ENCODE assay signal across 8 mouse cellular contexts in the genomic region with DNA sequence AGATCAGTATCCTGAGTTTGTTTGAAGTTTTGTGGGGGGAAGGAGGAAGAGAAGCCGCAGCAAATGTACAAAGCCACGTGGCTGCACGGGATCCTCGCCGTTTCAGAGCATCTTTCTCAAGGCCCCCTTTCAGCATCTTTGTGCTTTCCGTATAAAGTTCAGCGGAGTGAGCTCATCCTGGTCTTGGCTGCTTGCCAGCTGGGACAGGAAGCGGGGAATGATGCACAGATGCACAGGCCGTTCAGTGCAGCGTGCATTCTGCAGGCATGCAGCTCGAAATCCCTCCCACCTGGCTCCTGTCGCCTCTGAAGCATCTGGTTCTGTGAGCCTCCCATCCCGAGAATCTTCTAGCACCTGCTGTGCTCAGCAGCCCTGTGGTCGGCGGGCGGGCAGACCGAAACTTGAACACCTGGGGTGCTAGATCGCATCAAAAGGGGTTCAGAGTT.
DNase-seq lines count a peak whose midpoint lies in the region; ATAC-seq and TF ChIP-seq lines count a peak whose summit lies in the region.

No protein-coding gene starts in this region.

- H3K4me1 ChIP-seq in embryonic facial prominence, embryonic 13.5 days = peaks cover 35% of the 10 kb centered on the region
- H3K4me1 ChIP-seq in heart, embryonic 10.5 days = peaks cover 72% of the 10 kb centered on the region
- H3K4me1 ChIP-seq in kidney, embryonic 15.5 days = peaks cover 24% of the 10 kb centered on the region
- H3K4me1 ChIP-seq in limb, embryonic 15.5 days = peaks cover 41% of the 10 kb centered on the region
- H3K4me1 ChIP-seq in olfactory bulb, adult 2 months (ENCODE audit: control insufficient read depth, insufficient read depth, low read length) = peaks cover 31% of the 10 kb centered on the region

- no peak for TF ChIP-seq CTCF in olfactory bulb, adult 2 months (IDR thresholded peaks at IDR 0.05; ENCODE audit: insufficient read depth, low read depth, low read length)

- 0 out of 2 replicates have a peak overlapping the region, but pooled peaks have one; percentile 9 for H3K4me3 ChIP-seq in embryonic facial prominence, embryonic 13.5 days
- 0 out of 2 replicates have a peak overlapping the region, but pooled peaks have one; percentile 13 for H3K4me3 ChIP-seq in heart, embryonic 10.5 days
- no peak overlapping the region for H3K4me3 ChIP-seq in kidney, embryonic 15.5 days (replicated peaks)
- no peak overlapping the region for H3K4me3 ChIP-seq in limb, embryonic 15.5 days
- H3K4me3 ChIP-seq in olfactory bulb, adult 2 months (ENCODE audit: insufficient read depth, low read depth, low read length) = no peak overlapping the region

- no peaks in the 10 kb centered on the region for H3K9me3 ChIP-seq in embryonic facial prominence, embryonic 13.5 days
- no peaks in the 10 kb centered on the region for H3K9me3 ChIP-seq in heart, embryonic 10.5 days
- no peaks in the 10 kb centered on the region for H3K9me3 ChIP-seq in kidney, embryonic 15.5 days (replicated peaks)
- no peaks in the 10 kb centered on the region for H3K9me3 ChIP-seq in limb, embryonic 15.5 days

- DNase-seq in urinary bladder, postnatal 25 days (ENCODE audit: low spot score) = peak; percentile 61
- no peak for DNase-seq in urinary bladder, postnatal 10 days (ENCODE audit: low spot score)
- peak; percentile 86 for DNase-seq in heart, embryonic 10.5 days (ENCODE audit: low spot score)

- peak overlapping the region; percentile 44 for H3K4me2 ChIP-seq in embryonic facial prominence, embryonic 13.5 days
- H3K4me2 ChIP-seq in kidney, embryonic 15.5 days = peak overlapping the region; percentile 28
- H3K4me2 ChIP-seq in limb, embryonic 15.5 days = peak overlapping the region; percentile 29

- 0 out of 2 replicates have a peak overlapping the region, but pooled peaks have one; percentile 33 for H3K27ac ChIP-seq in embryonic facial prominence, embryonic 13.5 days
- H3K27ac ChIP-seq in heart, embryonic 10.5 days = no peak overlapping the region; the same call in 1 of the 2 replicates
- no peak overlapping the region for H3K27ac ChIP-seq in kidney, embryonic 15.5 days
- H3K27ac ChIP-seq in limb, embryonic 15.5 days = peak overlapping the region; percentile 43
- peak overlapping the region; percentile 7; the same call in 1 of the 2 replicates for H3K27ac ChIP-seq in olfactory bulb, adult 2 months (ENCODE audit: insufficient read depth, low read depth, low read length)

- no peak overlapping the region for H3K9ac ChIP-seq in embryonic facial prominence, embryonic 13.5 days
- H3K9ac ChIP-seq in kidney, embryonic 15.5 days = no peak overlapping the region
- no peak overlapping the region for H3K9ac ChIP-seq in limb, embryonic 15.5 days

- no peaks in the 10 kb centered on the region for H3K36me3 ChIP-seq in embryonic facial prominence, embryonic 13.5 days
- H3K36me3 ChIP-seq in heart, embryonic 10.5 days = no peaks in the 10 kb centered on the region
- H3K36me3 ChIP-seq in kidney, embryonic 15.5 days = no peaks in the 10 kb centered on the region
- H3K36me3 ChIP-seq in limb, embryonic 15.5 days = no peaks in the 10 kb centered on the region

- 0 out of 2 replicates have a peak, but pooled peaks cover under 1% of the 10 kb centered on the region for H3K27me3 ChIP-seq in embryonic facial prominence, embryonic 13.5 days
- no peaks in the 10 kb centered on the region for H3K27me3 ChIP-seq in heart, embryonic 10.5 days (ENCODE audit: insufficient read depth, poor library complexity, severe bottlenecking)
- no peaks in the 10 kb centered on the region for H3K27me3 ChIP-seq in kidney, embryonic 15.5 days
- H3K27me3 ChIP-seq in limb, embryonic 15.5 days = no peaks in the 10 kb centered on the region

- TF ChIP-seq POLR2A in olfactory bulb, adult 2 months (IDR thresholded peaks at IDR 0.05; ENCODE audit: insufficient read depth, low read depth, low read length) = no peak

- 0 out of 2 replicates have a peak, but pooled peaks have one; percentile 21 for ATAC-seq in embryonic facial prominence, embryonic 13.5 days (ENCODE audit: insufficient number of reproducible peaks, insufficient read depth, low FRiP score, low TSS enrichment, low read depth)
- ATAC-seq in kidney, embryonic 15.5 days (replicated peaks; ENCODE audit: low FRiP score) = 0 out of 2 replicates have a peak, but pooled peaks have one; percentile 6
- ATAC-seq in limb, embryonic 15.5 days (ENCODE audit: insufficient number of reproducible peaks, low FRiP score, low TSS enrichment, low read depth) = peak; percentile 19; the same call in 1 of the 2 replicates
- no peak for ATAC-seq in megakaryocyte, adult 5-6 weeks (ENCODE audit: poor library complexity, severe bottlenecking)

- 5% methylated on average over 18 of the region's 18 CpGs for WGBS in embryonic facial prominence, embryonic 13.5 days
- WGBS in heart, embryonic 10.5 days = 13% methylated on average over 18 of the region's 18 CpGs
- whole genome bisulfite sequencing in kidney, embryonic 15.5 days = 16% methylated on average over 18 of the region's 18 CpGs
- 2% methylated on average over 18 of the region's 18 CpGs for WGBS in limb, embryonic 15.5 days
- 6% methylated on average over 18 of the region's 18 CpGs for WGBS in olfactory bulb, adult 2 months

Comparison
In these comparisons a context has a peak if more than half of its experiments do, and no peak if none do; other contexts are left out.
1. H3K27ac ChIP-seq: peak in embryonic facial prominence, embryonic 13.5 days (single experiment), limb, embryonic 15.5 days (single experiment) and olfactory bulb, adult 2 months (single experiment); none in heart, embryonic 10.5 days (single experiment) and kidney, embryonic 15.5 days (single experiment).
2. H3K4me3 ChIP-seq: peak in embryonic facial prominence, embryonic 13.5 days (single experiment) and heart, embryonic 10.5 days (single experiment); none in kidney, embryonic 15.5 days (single experiment), limb, embryonic 15.5 days (single experiment) and olfactory bulb, adult 2 months (single experiment).
3. Peak in every context shown above with its lines, with median percentiles within 50 percentile points of each other: H3K4me2 ChIP-seq.